Mouse (Mus musculus): ENCODE data around the gene Btk. TPM values are rescaled to one million over a fixed set of nuclear protein-coding genes. Genes with fewer than 3 reads are reported as not detected.
"Not testable (repeated sequence)": the region's sequence is repeated elsewhere in the genome, so short reads cannot be mapped to it uniquely, and the experiment has no call there.

The Btk gene
- polyA plus RNA-seq, 1 experiment from 2014 or later = 1.3 TPM

DNA sequence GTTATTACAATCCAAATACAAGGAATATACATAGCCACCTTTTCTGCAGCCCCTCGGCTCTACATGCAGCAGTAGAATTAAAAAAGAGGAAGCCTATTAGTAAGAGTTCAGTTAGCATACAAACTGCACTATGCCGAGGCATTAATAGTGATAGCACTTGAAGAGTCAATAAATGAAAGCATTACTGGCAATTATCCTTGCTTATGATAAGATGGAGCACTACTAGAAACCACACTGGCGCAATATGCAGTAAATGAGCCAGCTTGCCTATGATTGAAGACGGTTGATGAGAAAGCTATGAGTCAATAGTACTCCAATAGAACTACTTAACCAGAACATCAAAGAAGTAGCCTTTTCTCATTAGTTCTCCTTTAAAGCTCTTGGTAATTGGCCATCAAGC lies 5.5 kb downstream of the Btk start:
- H3K4me2 ChIP-seq = no peak overlapping the region
- H3K27ac ChIP-seq (ENCODE audit: poor library complexity, severe bottlenecking) = no peak overlapping the region
- no peak for ATAC-seq (ENCODE audit: insufficient number of reproducible peaks, low FRiP score)
- WGBS = 82% methylated on average over 4 of the region's 4 CpGs
- no peak overlapping the region for H3K4me3 ChIP-seq
- no peaks in the 10 kb centered on the region for H3K4me1 ChIP-seq (replicated peaks)
- H3K9me3 ChIP-seq (replicated peaks) = no peaks in the 10 kb centered on the region
- no peak overlapping the region for H3K9ac ChIP-seq
- H3K27me3 ChIP-seq (replicated peaks) = no peaks in the 10 kb centered on the region
- no peaks in the 10 kb centered on the region for H3K36me3 ChIP-seq

- 71% methylated on average over 8 of the region's 8 CpGs for WGBS
- H3K9ac ChIP-seq = no peak overlapping the region
These were observed 16.7 kb downstream of the Btk start for GRCm38 (mm10) chrX:134566536-134567222.

DNA sequence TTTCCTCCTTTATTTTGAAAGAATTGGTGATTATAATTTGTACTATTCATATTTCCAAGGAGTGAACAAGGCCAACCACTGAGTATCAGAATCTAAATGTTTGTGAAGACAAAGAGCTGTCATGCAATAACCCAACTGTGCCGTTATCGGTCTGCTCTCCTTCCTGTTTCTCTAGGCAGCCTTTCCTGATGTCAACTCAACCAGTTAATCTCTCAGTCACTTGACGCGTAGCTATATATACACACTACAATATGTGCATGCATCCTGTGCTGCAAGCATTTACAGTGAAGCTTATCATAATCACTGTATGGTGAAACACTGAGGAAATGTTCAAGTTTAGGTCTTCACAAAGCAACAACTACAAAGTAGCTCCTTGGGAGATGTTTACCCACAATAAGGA lies 19.0 kb downstream of the Btk start:
- whole genome bisulfite sequencing = 57% methylated on average over 4 of the region's 4 CpGs
- no peak for ATAC-seq (ENCODE audit: insufficient number of reproducible peaks, low FRiP score)
- Histone ChIP-seq H3K27me3 (replicated peaks) (no peaks in the 10 kb centered on the region), H3K4me2 (no peak overlapping the region), H3K4me1 (replicated peaks) (no peaks in the 10 kb centered on the region), H3K9ac (no peak overlapping the region), H3K36me3 (no peaks in the 10 kb centered on the region), H3K9me3 (replicated peaks) (no peaks in the 10 kb centered on the region), H3K4me3 (no peak overlapping the region), H3K27ac (ENCODE audit: poor library complexity, severe bottlenecking) (no peak overlapping the region)

More at GRCm38 (mm10) chrX:134566536-134567222, 16.7 kb downstream of the Btk start:
- no peaks in the 10 kb centered on the region for H3K27me3 ChIP-seq (replicated peaks)
- H3K4me1 ChIP-seq (replicated peaks) = no peaks in the 10 kb centered on the region
- no peak overlapping the region for H3K4me2 ChIP-seq
- no peak for ATAC-seq (ENCODE audit: insufficient number of reproducible peaks, low FRiP score)
- no peak overlapping the region for H3K27ac ChIP-seq (ENCODE audit: poor library complexity, severe bottlenecking)
- H3K9me3 ChIP-seq (replicated peaks) = no peaks in the 10 kb centered on the region
- no peak overlapping the region for H3K4me3 ChIP-seq
- H3K36me3 ChIP-seq = no peaks in the 10 kb centered on the region

DNA sequence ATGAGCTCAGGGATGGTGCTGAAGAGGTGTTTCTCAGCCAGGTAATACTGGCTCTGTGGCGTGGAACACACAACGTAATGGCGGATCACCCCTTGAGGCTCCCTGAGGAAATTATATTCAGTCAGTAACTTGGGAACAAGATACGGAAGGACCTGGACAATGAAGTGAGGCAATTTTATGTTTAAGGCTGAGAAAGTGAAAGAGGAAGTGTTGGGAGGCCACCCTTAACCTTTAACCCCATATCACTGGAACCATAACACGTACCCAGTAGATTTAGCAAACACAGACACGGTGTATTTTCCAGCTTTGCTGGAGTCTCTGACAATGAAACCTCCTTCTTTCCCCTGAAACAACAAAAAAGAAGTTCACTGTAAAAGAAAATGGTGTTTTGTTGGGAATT lies 28.9 kb downstream of the Btk start:
- Histone ChIP-seq H3K27me3 (replicated peaks) (no peaks in the 10 kb centered on the region), H3K4me1 (replicated peaks) (no peaks in the 10 kb centered on the region), H3K4me2 (no peak overlapping the region), H3K4me3 (no peak overlapping the region), H3K9me3 (replicated peaks) (0 out of 2 replicates have a peak, but pooled peaks cover 2% of the 10 kb centered on the region), H3K27ac (ENCODE audit: poor library complexity, severe bottlenecking) (no peak overlapping the region), H3K9ac (no peak overlapping the region), H3K36me3 (no peaks in the 10 kb centered on the region)
- ATAC-seq (ENCODE audit: insufficient number of reproducible peaks, low FRiP score) = no peak
- WGBS = 70% methylated on average over 6 of the region's 6 CpGs

DNA sequence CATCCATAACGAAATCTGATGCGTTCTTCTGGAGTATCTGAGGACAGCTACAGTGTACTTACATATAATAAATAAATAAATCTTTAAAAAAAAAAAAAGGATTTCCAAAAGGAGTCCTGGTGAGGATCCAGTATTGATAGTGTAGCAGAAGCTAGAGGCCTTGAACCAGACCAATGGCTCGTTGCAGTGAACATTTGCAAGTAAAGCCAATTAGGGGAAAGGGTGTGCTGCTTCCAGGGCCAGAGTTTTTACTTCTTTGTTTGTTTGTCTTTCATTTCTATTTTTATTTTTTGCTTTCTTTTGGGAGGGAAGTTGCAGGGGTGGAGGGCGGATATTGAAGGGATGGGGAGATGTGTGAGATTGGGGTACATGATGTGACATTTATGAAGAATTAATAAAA lies 30.0 kb downstream of the Btk start:
- no peak for ATAC-seq (ENCODE audit: insufficient number of reproducible peaks, low FRiP score)
- Histone ChIP-seq H3K9me3 (replicated peaks) (0 out of 2 replicates have a peak, but pooled peaks cover 2% of the 10 kb centered on the region), H3K27ac (ENCODE audit: poor library complexity, severe bottlenecking) (no peak overlapping the region), H3K36me3 (no peaks in the 10 kb centered on the region), H3K9ac (no peak overlapping the region), H3K4me2 (no peak overlapping the region), H3K27me3 (replicated peaks) (no peaks in the 10 kb centered on the region), H3K4me3 (no peak overlapping the region), H3K4me1 (replicated peaks) (no peaks in the 10 kb centered on the region)
- 85% methylated on average over 4 of the region's 4 CpGs for WGBS

DNA sequence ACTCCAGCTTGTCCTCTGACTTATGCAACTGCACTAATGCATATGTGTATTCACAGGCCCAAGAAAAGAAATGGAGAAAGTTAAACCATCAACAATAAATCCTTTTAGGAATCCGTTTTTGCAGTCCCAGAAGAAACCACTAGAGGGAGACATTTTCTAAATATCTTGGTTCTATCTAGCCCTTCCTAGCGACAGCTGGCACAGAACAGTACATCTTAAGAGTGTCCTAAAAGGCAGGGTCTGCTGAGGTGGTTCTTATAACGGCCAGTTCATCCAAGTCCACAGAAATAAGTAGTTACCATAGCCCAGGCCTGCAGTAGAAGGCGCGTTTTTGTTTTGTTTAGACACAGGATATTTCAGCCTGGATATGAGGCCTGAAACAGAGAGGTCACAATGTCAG lies 32.5 kb downstream of the Btk start:
- ATAC-seq (ENCODE audit: insufficient number of reproducible peaks, low FRiP score) = no peak
- H3K27me3 ChIP-seq (replicated peaks) = no peaks in the 10 kb centered on the region

GRCm38 (mm10) chrX:134547330-134547729 lies 36.0 kb downstream of the Btk start:
- ATAC-seq (ENCODE audit: insufficient number of reproducible peaks, low FRiP score) = no peak

More for the DNA sequence above, 32.5 kb downstream of the Btk start:
- no peak overlapping the region for H3K9ac ChIP-seq
- H3K4me3 ChIP-seq = no peak overlapping the region
- 13% methylated on average over 5 of the region's 5 CpGs for WGBS
- H3K27ac ChIP-seq (ENCODE audit: poor library complexity, severe bottlenecking) = no peak overlapping the region
- H3K4me2 ChIP-seq = no peak overlapping the region
- H3K36me3 ChIP-seq = no peaks in the 10 kb centered on the region
- 0 out of 2 replicates have a peak, but pooled peaks cover 2% of the 10 kb centered on the region for H3K9me3 ChIP-seq (replicated peaks)
- no peaks in the 10 kb centered on the region for H3K4me1 ChIP-seq (replicated peaks)

DNA sequence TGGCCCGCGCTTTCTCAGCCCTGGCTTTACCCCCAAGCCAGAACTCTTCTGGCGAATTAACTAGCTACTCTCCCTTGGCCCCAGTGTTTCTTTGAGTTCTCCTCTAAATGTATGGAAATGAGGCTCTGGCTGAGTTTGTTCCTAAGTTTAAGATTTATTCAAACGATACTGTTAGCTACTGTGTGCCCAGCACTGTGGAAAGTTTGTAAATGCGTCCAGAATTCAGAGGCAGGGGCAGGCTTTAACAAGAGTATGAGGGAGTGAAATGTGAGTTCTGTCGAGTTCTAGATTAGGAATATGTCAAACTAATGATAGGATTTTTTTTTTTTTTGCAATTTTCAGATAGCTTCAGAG lies 41.4 kb downstream of the Btk start:
- H3K9me3 ChIP-seq (replicated peaks) = no peaks in the 10 kb centered on the region
- peak overlapping the region; percentile 83 for H3K27ac ChIP-seq (ENCODE audit: poor library complexity, severe bottlenecking)
- no peaks in the 10 kb centered on the region for H3K36me3 ChIP-seq
- H3K4me2 ChIP-seq = peak overlapping the region; percentile 61
- 0 out of 2 replicates have a peak, but pooled peaks cover 3% of the 10 kb centered on the region for H3K4me1 ChIP-seq (replicated peaks)
- H3K4me3 ChIP-seq = peak overlapping the region; percentile 71
- H3K27me3 ChIP-seq (replicated peaks) = no peaks in the 10 kb centered on the region
- peak overlapping the region; percentile 86 for H3K9ac ChIP-seq
- WGBS = 16% methylated on average over 6 of the region's 6 CpGs
- no peak for ATAC-seq (ENCODE audit: insufficient number of reproducible peaks, low FRiP score)

More at GRCm38 (mm10) chrX:134547330-134547729, 36.0 kb downstream of the Btk start:
- H3K9me3 ChIP-seq (replicated peaks) = 0 out of 2 replicates have a peak, but pooled peaks cover 1% of the 10 kb centered on the region
- no peak overlapping the region for H3K27ac ChIP-seq (ENCODE audit: poor library complexity, severe bottlenecking)
- H3K4me2 ChIP-seq = no peak overlapping the region
- H3K4me1 ChIP-seq (replicated peaks) = no peaks in the 10 kb centered on the region
- WGBS = 65% methylated on average over 4 of the region's 4 CpGs
- no peaks in the 10 kb centered on the region for H3K27me3 ChIP-seq (replicated peaks)
- H3K36me3 ChIP-seq = no peaks in the 10 kb centered on the region
- H3K9ac ChIP-seq = no peak overlapping the region
- no peak overlapping the region for H3K4me3 ChIP-seq

DNA sequence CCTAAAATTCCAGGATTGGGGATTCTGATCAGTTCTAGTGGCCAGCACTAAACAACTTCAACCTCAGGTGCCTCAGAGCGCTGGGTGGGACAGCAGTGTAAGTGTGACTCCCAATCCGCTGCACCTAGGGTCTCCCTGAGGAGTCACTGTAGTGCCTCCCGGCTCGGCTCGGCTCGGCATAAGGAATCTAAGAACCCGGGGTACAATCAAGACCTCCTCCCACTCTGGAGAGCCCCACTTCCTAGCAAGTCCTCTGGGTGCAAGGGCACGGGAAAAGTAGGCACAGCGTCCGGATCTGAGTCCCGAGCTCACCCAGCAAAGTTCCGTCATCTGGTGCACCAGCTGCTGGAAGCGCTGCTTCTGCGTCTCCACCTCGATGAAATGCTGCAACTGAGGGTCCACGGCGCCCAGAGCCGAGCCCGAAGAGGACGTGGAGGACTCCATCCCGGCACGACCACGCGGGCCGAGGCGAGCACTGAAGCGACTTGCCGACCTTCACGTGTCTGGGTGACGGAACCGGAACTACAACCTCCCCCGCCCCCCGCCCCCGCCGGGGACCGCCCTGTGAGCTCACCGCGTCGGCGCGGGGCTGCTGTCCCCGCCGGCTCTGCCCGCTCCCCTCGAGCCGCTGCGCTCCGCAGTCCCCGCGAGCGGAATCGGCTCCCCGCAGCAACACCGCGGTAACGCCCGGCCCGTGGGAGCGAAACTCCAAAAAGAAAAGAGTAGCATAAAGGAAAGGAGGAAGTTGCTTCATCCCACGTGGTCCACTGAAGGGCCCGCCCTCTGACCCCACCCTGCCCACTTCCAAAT lies 42.0 kb downstream of the Btk start, which contains the start of gene Timm8a1:
Gene Timm8a1, minus strand, starts transcription at position 721 of the 810 bp plus-strand sequence.
- peak; percentile 89 for ATAC-seq (ENCODE audit: insufficient number of reproducible peaks, low FRiP score)
- peak within 1 kb of the TSS; percentile 71 for H3K4me3 ChIP-seq
- peak within 1 kb of the TSS; percentile 68 for H3K4me2 ChIP-seq
- 0 out of 2 replicates have a peak, but pooled peaks cover 3% of the 10 kb centered on the region for H3K4me1 ChIP-seq (replicated peaks)
- H3K36me3 ChIP-seq = 0 out of 2 replicates have a peak, but pooled peaks cover 1% of the 10 kb centered on the region
- WGBS = 14% methylated on average over 49 of the region's 61 CpGs
- no peaks in the 10 kb centered on the region for H3K27me3 ChIP-seq (replicated peaks)
- H3K9ac ChIP-seq = peak within 1 kb of the TSS; percentile 86
- peak within 1 kb of the TSS; percentile 83 for H3K27ac ChIP-seq (ENCODE audit: poor library complexity, severe bottlenecking)
- H3K9me3 ChIP-seq (replicated peaks) = no peaks in the 10 kb centered on the region

GRCm38 (mm10) chrX:134540414-134541135 lies 42.8 kb downstream of the Btk start:
- H3K4me2 ChIP-seq = peak overlapping the region; percentile 68

GRCm38 (mm10) chrX:134539795-134540194 lies 43.6 kb downstream of the Btk start:
- 69% methylated on average over 10 of the region's 10 CpGs for WGBS
- Histone ChIP-seq H3K4me2 (peak overlapping the region; percentile 68), H3K4me3 (peak overlapping the region; percentile 71; the same call in 1 of the 2 replicates)
- not testable (repeated sequence) for H3K4me1 ChIP-seq (replicated peaks); H3K36me3 ChIP-seq; ATAC-seq (ENCODE audit: insufficient number of reproducible peaks, low FRiP score); H3K27me3 ChIP-seq (replicated peaks); H3K27ac ChIP-seq (ENCODE audit: poor library complexity, severe bottlenecking); H3K9me3 ChIP-seq (replicated peaks); H3K9ac ChIP-seq

More at GRCm38 (mm10) chrX:134540414-134541135, 42.8 kb downstream of the Btk start:
- peak overlapping the region; percentile 86 for H3K9ac ChIP-seq
- 0 out of 2 replicates have a peak, but pooled peaks cover 3% of the 10 kb centered on the region for H3K4me1 ChIP-seq (replicated peaks)
- peak overlapping the region; percentile 71 for H3K4me3 ChIP-seq
- no peaks in the 10 kb centered on the region for H3K27me3 ChIP-seq (replicated peaks)
- H3K27ac ChIP-seq (ENCODE audit: poor library complexity, severe bottlenecking) = peak overlapping the region; percentile 66; the same call in 1 of the 2 replicates
- peaks cover 6% of the 10 kb centered on the region for H3K36me3 ChIP-seq
- no peaks in the 10 kb centered on the region for H3K9me3 ChIP-seq (replicated peaks)
- no peak for ATAC-seq (ENCODE audit: insufficient number of reproducible peaks, low FRiP score)
- 19% methylated on average over 12 of the region's 12 CpGs for WGBS

Data from heart, embryonic 12.5 days (tissue).